Mouse (Mus musculus) liver, embryonic 14.5 days (tissue): ENCODE measurements at regions not wholly inside any gene's neighbourhood (a gene's known extent, or its start where the extent isn't known, plus 50 kb on each side); places are given as distances from the start of the nearest gene placed in this dataset.

ENCODE experiments used
- ATAC-seq: fragments of 200-750 bp; cut with Nextera tagmentation; 2 replicates; pipeline ENCODE4 v1.8.0; 2017; ENCODE audit warnings: moderate number of reproducible peaks, mild to moderate bottlenecking, moderate library complexity; ENCODE audit not compliant: insufficient read depth
- DNase-seq, 3 experiments: peaks; one replicate each; pipeline ENCODE4 v3.0.0-alpha.2; 2012 to 2013; ENCODE audit warnings: low read depth in 3 of 3, low spot score in 3 of 3
- H3K27ac ChIP-seq: fragments of 300-500 bp; sonication (generic); 2 replicates; pipeline ENCODE4 v1.5.1; 2014; ENCODE audit warnings: moderate library complexity, mild to moderate bottlenecking, control low read depth, inconsistent platforms
- H3K27me3 ChIP-seq: fragments of 300-500 bp; sonication (generic); 2 replicates; pipeline ENCODE4 v1.6.1; 2014; ENCODE audit warnings: mild to moderate bottlenecking, low read length, moderate library complexity; ENCODE audit not compliant: control insufficient read depth, insufficient read depth
- H3K36me3 ChIP-seq: fragments of 300-500 bp; sonication (generic); replicated peaks from 2 replicates; pipeline ENCODE4 v1.6.1; 2014; ENCODE audit warnings: low read depth; ENCODE audit not compliant: control insufficient read depth, insufficient read depth
- H3K4me1 ChIP-seq, 2 experiments: fragments of 200-500 bp in 1 of 2; fragments of 300-500 bp in 1 of 2; sonication (generic) in 1 of 2; replicated peaks; 2 replicates each; pipeline ENCODE4 v1.6.1; 2012 to 2014; ENCODE audit warnings: antibody characterized with exemption in 1 of 2, inconsistent platforms in 1 of 2, low read length in 1 of 2; ENCODE audit not compliant: control insufficient read depth in 2 of 2, insufficient read depth in 2 of 2
- H3K4me2 ChIP-seq: fragments of 300-500 bp; sonication (generic); 2 replicates; pipeline ENCODE4 v1.6.1; 2014; ENCODE audit warnings: low read depth, mild to moderate bottlenecking, control low read depth, moderate library complexity
- H3K4me3 ChIP-seq, 2 experiments: fragments of 200-500 bp in 1 of 2; fragments of 300-500 bp in 1 of 2; sonication (generic) in 1 of 2; 2 replicates each; pipeline ENCODE4 v1.5.1; 2012 to 2014; ENCODE audit warnings: low read depth in 2 of 2, low read length in 2 of 2, mild to moderate bottlenecking in 2 of 2, control low read depth in 1 of 2, inconsistent platforms in 1 of 2, moderate library complexity in 1 of 2; ENCODE audit not compliant: insufficient read depth in 1 of 2
- H3K9ac ChIP-seq: fragments of 300-500 bp; sonication (generic); replicated peaks from 2 replicates; pipeline ENCODE4 v1.6.1; 2014; ENCODE audit warnings: mild to moderate bottlenecking, control low read depth, moderate library complexity
- H3K9me3 ChIP-seq: fragments of 300-500 bp; sonication (generic); 2 replicates; pipeline ENCODE4 v1.6.1; 2016; ENCODE audit warnings: low read length, mixed read lengths; ENCODE audit not compliant: control insufficient read depth
- CTCF ChIP-seq: IDR thresholded peaks from 2 replicates; pipeline ENCODE4 v1.5.1; 2016; ENCODE audit warnings: antibody characterized with exemption, low read depth, control low read depth
- EP300 ChIP-seq: IDR thresholded peaks from 2 replicates; pipeline ENCODE4 v1.6.1; 2016; ENCODE audit warnings: antibody characterized with exemption, low read depth
- WGBS: fragments of 180-500 bp; shearing (Covaris S2); extraction: QIAGEN DNeasy Blood & Tissue Kit; methylation state at CpG from one replicate; pipeline ENCODE4 v1.1.7; 2014; ENCODE audit not compliant: insufficient replicate concordance; 5-methylcytosine and 5-hydroxymethylcytosine counted together

DNA sequence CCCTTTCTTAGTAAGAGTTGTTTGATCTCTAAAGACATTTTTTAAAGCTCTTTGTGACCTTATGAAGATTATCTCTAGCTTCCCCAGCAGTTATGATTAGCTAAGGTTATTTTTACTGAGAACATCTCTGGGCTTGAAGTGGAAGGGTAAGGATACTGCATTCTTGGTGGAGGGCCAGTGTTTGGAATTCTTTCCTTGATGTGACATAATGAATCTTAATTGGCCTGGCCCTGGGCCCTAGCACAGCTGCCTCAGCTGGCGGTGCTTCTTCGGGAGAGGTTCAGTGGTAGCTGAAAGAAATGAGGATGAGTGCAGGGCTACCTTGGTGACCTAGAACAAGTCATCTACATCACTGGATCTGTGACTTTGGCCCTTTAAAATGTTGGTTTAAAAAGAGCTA lies 150.5 kb upstream of the Hccs start:
- Histone ChIP-seq H3K36me3 (no peaks in the 10 kb centered on the region), H3K9ac (no peak overlapping the region), H3K27me3 (no peaks in the 10 kb centered on the region; the same call in 1 of the 2 replicates), H3K27ac (no peak overlapping the region), H3K4me1 (no peaks in the 10 kb centered on the region), H3K4me3 (no peak overlapping the region), H3K4me2 (no peak overlapping the region), H3K9me3 (no peaks in the 10 kb centered on the region)
- TF ChIP-seq EP300 (no peak), CTCF (no peak)
- WGBS, result 57% methylated on average over 2 of the region's 2 CpGs
- ATAC-seq, result no peak
- DNase-seq, result no peak

- Histone ChIP-seq H3K27ac (no peak overlapping the region), H3K4me3 (no peak overlapping the region), H3K36me3 (no peaks in the 10 kb centered on the region), H3K27me3 (no peaks in the 10 kb centered on the region), H3K4me2 (no peak overlapping the region), H3K4me1 (no peaks in the 10 kb centered on the region), H3K9ac (no peak overlapping the region), H3K9me3 (no peaks in the 10 kb centered on the region)
- DNase-seq (no peak), ATAC-seq (no peak)
- TF ChIP-seq CTCF (no peak), EP300 (no peak)
- 48% methylated on average over 3 of the region's 3 CpGs for WGBS
Measured at GRCm38 (mm10) chrX:169450159-169450558, 130.0 kb upstream of the Hccs start.

GRCm38 (mm10) chrX:169439546-169439945 lies 119.4 kb upstream of the Hccs start:
- TF ChIP-seq CTCF (no peak), EP300 (no peak)
- no peak overlapping the region for H3K4me3 ChIP-seq
- H3K27me3 ChIP-seq, result no peaks in the 10 kb centered on the region
- H3K4me1 ChIP-seq, result no peaks in the 10 kb centered on the region
- H3K4me2 ChIP-seq, result no peak overlapping the region
- H3K36me3 ChIP-seq, result no peaks in the 10 kb centered on the region
- no peak for ATAC-seq
- no peak overlapping the region for H3K9ac ChIP-seq
- no peak for DNase-seq
- H3K27ac ChIP-seq, result no peak overlapping the region
- no peaks in the 10 kb centered on the region for H3K9me3 ChIP-seq

GRCm38 (mm10) chrX:169438626-169439025 lies 118.5 kb upstream of the Hccs start:
- H3K27me3 ChIP-seq, result no peaks in the 10 kb centered on the region
- TF ChIP-seq EP300, result no peak
- peak; percentile 14; the same call in 1 of the 2 replicates for TF ChIP-seq CTCF
- no peak overlapping the region for H3K27ac ChIP-seq
- H3K9me3 ChIP-seq, result no peaks in the 10 kb centered on the region
- H3K4me2 ChIP-seq, result no peak overlapping the region
- no peak overlapping the region for H3K9ac ChIP-seq
- DNase-seq (no peak), ATAC-seq (no peak)
- no peak overlapping the region for H3K4me3 ChIP-seq
- no peaks in the 10 kb centered on the region for H3K36me3 ChIP-seq
- H3K4me1 ChIP-seq, result no peaks in the 10 kb centered on the region
- 39% methylated on average over 1 of the region's 1 CpGs for WGBS

DNA sequence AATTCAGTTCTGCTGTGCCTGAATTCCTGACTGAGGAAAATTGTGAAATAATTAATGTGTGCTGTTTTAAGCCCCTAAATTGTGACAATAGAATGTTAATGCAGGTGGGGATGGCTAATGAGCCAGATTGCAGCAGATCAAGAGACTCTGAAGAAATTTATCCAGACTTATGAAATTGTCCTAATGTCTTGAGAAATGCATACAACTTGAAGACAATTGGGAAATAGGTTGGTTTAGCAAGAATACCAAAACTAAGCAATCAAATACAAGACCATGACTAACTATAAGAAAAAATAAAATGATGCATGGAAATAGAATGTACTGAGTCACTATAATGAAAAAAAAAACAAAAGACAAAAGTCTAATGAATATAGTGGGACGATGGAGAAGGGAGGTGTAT lies 113.7 kb upstream of the Hccs start:
- Histone ChIP-seq H3K4me2 (no peak overlapping the region), H3K36me3 (no peaks in the 10 kb centered on the region), H3K27ac (no peak overlapping the region), H3K4me3 (no peak overlapping the region), H3K9me3 (no peaks in the 10 kb centered on the region), H3K27me3 (no peaks in the 10 kb centered on the region), H3K4me1 (no peaks in the 10 kb centered on the region), H3K9ac (no peak overlapping the region)
- TF ChIP-seq CTCF (no peak), EP300 (no peak)
- ATAC-seq (no peak), DNase-seq (no peak)
- 59% methylated on average over 1 of the region's 1 CpGs for WGBS
